Mouse (Mus musculus) myocyte (in vitro differentiated cells): ENCODE data around the gene Psap. TPM values are rescaled to one million over a fixed set of nuclear protein-coding genes. Genes with fewer than 3 reads are reported as not detected.

ENCODE experiments used
- H3K27me3 ChIP-seq: one replicate; pipeline ENCODE4 v1.6.1; 2011; ENCODE audit not compliant: control insufficient read depth, insufficient read depth, insufficient read length
- H3K36me3 ChIP-seq: one replicate; pipeline ENCODE4 v1.6.1; 2011; ENCODE audit not compliant: control insufficient read depth, insufficient read depth
- H3K4me2 ChIP-seq: one replicate; pipeline ENCODE4 v1.6.1; 2011; ENCODE audit warnings: low read depth, control low read depth
- H3K4me3 ChIP-seq: one replicate; pipeline ENCODE4 v1.5.1; 2011; ENCODE audit warnings: mild to moderate bottlenecking, control low read depth, moderate library complexity
- H3K79me2 ChIP-seq: one replicate; pipeline ENCODE4 v1.6.1; 2011; ENCODE audit not compliant: control insufficient read depth, insufficient read depth
- H3ac ChIP-seq: one replicate; pipeline ENCODE4 v1.6.1; 2011; ENCODE audit not compliant: control insufficient read depth, insufficient read length
- CEBPB ChIP-seq: IDR thresholded peaks from 2 replicates; pipeline ENCODE4 v1.6.1; 2011; ENCODE audit warnings: mild to moderate bottlenecking, moderate library complexity; ENCODE audit not compliant: poor library complexity, insufficient read depth, severe bottlenecking
- E2F4 ChIP-seq: IDR thresholded peaks from one replicate; pipeline ENCODE4 v1.6.1; 2011; ENCODE audit warnings: mild to moderate bottlenecking, control low read depth, moderate library complexity; ENCODE audit not compliant: insufficient read depth
- MAX ChIP-seq: IDR thresholded peaks from one replicate; pipeline ENCODE4 v1.6.1; 2011; ENCODE audit warnings: low read depth, mild to moderate bottlenecking, control low read depth
- MYOD1 ChIP-seq, 3 experiments: IDR thresholded peaks; one replicate each; pipeline ENCODE4 v1.6.1; 2011; ENCODE audit warnings: control low read depth in 2 of 3, low read depth in 2 of 3, mild to moderate bottlenecking in 2 of 3, moderate library complexity in 1 of 3; ENCODE audit not compliant: insufficient read length in 2 of 3, control insufficient read depth in 1 of 3
- MYOG ChIP-seq, 3 experiments: IDR thresholded peaks; one replicate each; pipeline ENCODE4 v1.6.1; 2011; ENCODE audit warnings: control low read depth in 2 of 3, low read depth in 2 of 3, mild to moderate bottlenecking in 2 of 3; ENCODE audit not compliant: insufficient read length in 2 of 3, control insufficient read depth in 1 of 3, insufficient read depth in 1 of 3
- POLR2A ChIP-seq: IDR thresholded peaks from one replicate; pipeline ENCODE4 v1.6.1; 2011; ENCODE audit warnings: low read depth, mild to moderate bottlenecking, control low read depth, moderate library complexity; ENCODE audit not compliant: insufficient read length
- POLR2AphosphoS2 ChIP-seq: IDR thresholded peaks from one replicate; pipeline ENCODE4 v1.6.1; 2011; ENCODE audit warnings: low read depth, control low read depth; ENCODE audit not compliant: insufficient read length
- REST ChIP-seq: IDR thresholded peaks from one replicate; pipeline ENCODE4 v1.6.1; 2011; ENCODE audit warnings: mild to moderate bottlenecking, control low read depth, moderate library complexity; ENCODE audit not compliant: insufficient read depth, insufficient read length
- SRF ChIP-seq: IDR thresholded peaks from one replicate; pipeline ENCODE4 v1.6.1; 2011; ENCODE audit warnings: low read depth; ENCODE audit not compliant: control insufficient read depth, insufficient read length
- TCF12 ChIP-seq: IDR thresholded peaks from one replicate; pipeline ENCODE4 v1.6.1; 2011; ENCODE audit warnings: mild to moderate bottlenecking, control low read depth; ENCODE audit not compliant: poor library complexity, insufficient read depth, severe bottlenecking
- TCF3 ChIP-seq: IDR thresholded peaks from one replicate; pipeline ENCODE4 v1.6.1; 2011; ENCODE audit warnings: low read depth, control low read depth; ENCODE audit not compliant: insufficient read length
- USF1 ChIP-seq: IDR thresholded peaks from one replicate; pipeline ENCODE4 v1.6.1; 2011; ENCODE audit warnings: low read depth, mild to moderate bottlenecking, control low read depth, moderate library complexity
- polyA plus RNA-seq: library from polyadenylated mRNA; unstranded; fragments of >200 nt; fragmentation: generic; extraction: Trizol; gene quantifications from one replicate; pipeline ENCODE4 v1.2.1, GENCODE M21; 2012; ENCODE audit warnings: missing spikeins

Psap gene
- polyA plus RNA-seq, 1 experiment = 729 TPM

DNA sequence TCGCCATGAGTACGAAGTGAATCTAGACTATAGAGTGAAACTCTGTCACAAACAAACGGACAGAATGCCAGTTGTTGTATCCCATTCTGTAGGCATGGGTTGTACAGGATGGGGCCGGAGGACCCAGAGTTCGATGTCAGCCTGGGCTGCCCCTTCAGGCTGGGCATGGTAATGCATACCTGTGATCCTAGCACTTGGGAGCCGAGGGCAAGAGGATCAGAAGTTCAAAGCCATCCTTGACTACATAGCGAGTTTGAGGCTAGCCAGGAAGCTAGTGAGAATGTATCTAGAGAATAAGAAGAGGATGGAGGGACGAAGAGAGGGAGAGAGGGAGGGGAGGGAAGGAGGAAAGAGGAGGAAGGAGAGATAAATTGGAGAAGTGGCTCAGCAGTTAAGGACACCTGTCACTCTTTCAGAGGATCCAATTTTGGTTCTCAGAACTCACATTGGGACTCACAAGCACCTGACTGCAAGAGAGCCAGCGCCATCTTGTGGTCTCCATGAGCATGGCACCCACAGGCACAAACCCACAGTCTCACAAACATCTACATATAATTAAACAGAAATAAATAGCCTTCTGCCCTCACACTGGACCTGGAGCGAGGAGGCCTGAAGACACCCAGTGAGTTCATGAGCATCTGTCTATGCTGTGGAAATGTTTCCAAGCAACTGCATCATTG is 39.8 kb upstream of the Psap start:
- Histone ChIP-seq H3K79me2 (no peaks in the 10 kb centered on the region), H3K36me3 (no peaks in the 10 kb centered on the region), H3K4me3 (no peak overlapping the region), H3ac (no peak overlapping the region), H3K4me2 (no peak overlapping the region), H3K27me3 (no peaks in the 10 kb centered on the region)
- TF ChIP-seq USF1 (no peak), E2F4 (no peak), POLR2A (no peak), TCF3 (no peak), TCF12 (no peak), SRF (no peak), MYOD1 (IDR thresholded peaks at IDR 0.05; ENCODE audit: control insufficient read depth in 1 of 3, insufficient read length in 2 of 3, low read depth in 2 of 3) (no peak), POLR2AphosphoS2 (no peak), MYOG (IDR thresholded peaks at IDR 0.05; ENCODE audit: control insufficient read depth in 1 of 3, insufficient read depth in 1 of 3, insufficient read length in 2 of 3, low read depth in 2 of 3) (no peak), REST (no peak), MAX (no peak), CEBPB (no peak)

DNA sequence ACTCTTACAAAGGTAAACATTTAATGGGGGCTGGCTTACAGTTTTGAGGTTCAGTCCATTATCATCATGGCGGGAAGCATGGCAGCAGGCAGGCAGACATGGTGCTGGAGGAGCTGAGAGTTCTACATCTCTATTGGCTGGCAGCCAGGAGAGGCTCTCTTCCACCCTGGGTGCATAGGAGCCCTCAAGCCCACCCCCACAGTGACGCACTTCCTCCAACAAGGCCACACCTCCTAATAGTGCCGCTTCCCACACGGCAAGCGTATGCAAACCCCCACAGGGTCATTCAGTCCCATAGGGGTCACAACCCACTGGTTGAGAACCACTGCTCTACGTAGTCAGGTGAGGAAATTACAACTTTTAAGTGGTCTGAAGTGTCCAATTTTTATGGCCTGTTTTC is 37.0 kb upstream of the Psap start:
- H3K27me3 ChIP-seq = no peaks in the 10 kb centered on the region
- TF ChIP-seq REST (no peak), USF1 (no peak), E2F4 (no peak), POLR2AphosphoS2 (no peak), MYOD1 (IDR thresholded peaks at IDR 0.05; ENCODE audit: control insufficient read depth in 1 of 3, insufficient read length in 2 of 3, low read depth in 2 of 3) (no peak), SRF (no peak)
- no peak overlapping the region for H3ac ChIP-seq

DNA sequence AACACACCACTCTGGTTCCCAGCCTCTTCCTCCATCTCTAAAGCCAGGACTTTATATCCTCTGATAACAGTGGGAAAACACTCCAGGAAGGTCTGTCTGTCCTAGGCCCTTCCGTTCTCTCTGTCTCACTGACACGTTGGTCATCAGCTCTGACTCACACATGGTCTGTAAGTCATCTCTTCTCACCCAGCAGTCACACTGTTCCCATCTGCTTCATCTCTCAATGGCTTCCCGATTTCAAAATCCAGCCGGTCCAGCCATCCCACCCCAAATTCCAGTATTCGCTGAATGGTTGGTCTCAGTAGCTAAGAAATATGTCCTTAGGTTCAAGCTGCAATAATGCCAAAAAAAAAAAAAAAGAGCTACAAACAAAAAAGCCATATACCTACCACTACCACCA is 33.5 kb upstream of the Psap start:
- H3K27me3 ChIP-seq = no peaks in the 10 kb centered on the region
- TF ChIP-seq MAX (no peak), REST (no peak), CEBPB (no peak)
- no peak overlapping the region for H3K4me3 ChIP-seq
- no peak overlapping the region for H3K4me2 ChIP-seq
- H3K79me2 ChIP-seq = no peaks in the 10 kb centered on the region
- no peaks in the 10 kb centered on the region for H3K36me3 ChIP-seq
- no peak overlapping the region for H3ac ChIP-seq

More for the DNA sequence above, 37.0 kb upstream of the Psap start:
- no peaks in the 10 kb centered on the region for H3K79me2 ChIP-seq
- H3K4me3 ChIP-seq = no peak overlapping the region
- no peaks in the 10 kb centered on the region for H3K36me3 ChIP-seq
- H3K4me2 ChIP-seq = no peak overlapping the region

DNA sequence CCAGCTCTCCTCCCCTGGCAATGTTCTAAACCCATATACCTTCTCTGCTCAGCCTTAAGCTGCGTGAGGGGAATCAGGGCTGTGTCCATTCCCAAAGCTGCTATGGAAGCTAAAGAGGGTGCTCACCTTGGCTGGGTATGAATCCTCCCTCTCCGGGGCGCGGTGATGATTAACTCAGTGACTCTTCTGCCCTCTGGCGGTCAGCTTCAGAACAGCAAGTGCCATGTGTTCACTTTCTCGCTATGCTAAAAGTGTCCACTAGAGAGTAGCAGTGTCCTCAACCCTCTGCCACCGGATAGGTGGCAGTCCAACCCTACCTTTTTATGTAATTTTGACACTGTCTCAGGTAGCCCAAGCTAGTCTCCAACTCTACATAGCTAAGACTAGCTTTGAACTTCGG is 32.4 kb upstream of the Psap start:
- no peak for TF ChIP-seq MAX
- no peak for TF ChIP-seq E2F4
- TF ChIP-seq USF1 = no peak
- no peak for TF ChIP-seq CEBPB
- no peak for TF ChIP-seq REST
- no peak for TF ChIP-seq MYOG (IDR thresholded peaks at IDR 0.05; ENCODE audit: control insufficient read depth in 1 of 3, insufficient read depth in 1 of 3, insufficient read length in 2 of 3, low read depth in 2 of 3)
- no peak for TF ChIP-seq POLR2AphosphoS2
- TF ChIP-seq POLR2A = no peak
- no peak for TF ChIP-seq MYOD1 (IDR thresholded peaks at IDR 0.05; ENCODE audit: control insufficient read depth in 1 of 3, insufficient read length in 2 of 3, low read depth in 2 of 3)
- no peak for TF ChIP-seq TCF3
- TF ChIP-seq TCF12 = no peak
- TF ChIP-seq SRF = no peak
- H3ac ChIP-seq = no peak overlapping the region
- H3K27me3 ChIP-seq = no peaks in the 10 kb centered on the region
- no peaks in the 10 kb centered on the region for H3K79me2 ChIP-seq
- H3K4me3 ChIP-seq = no peak overlapping the region
- H3K4me2 ChIP-seq = peak overlapping the region; percentile 36
- no peaks in the 10 kb centered on the region for H3K36me3 ChIP-seq

DNA sequence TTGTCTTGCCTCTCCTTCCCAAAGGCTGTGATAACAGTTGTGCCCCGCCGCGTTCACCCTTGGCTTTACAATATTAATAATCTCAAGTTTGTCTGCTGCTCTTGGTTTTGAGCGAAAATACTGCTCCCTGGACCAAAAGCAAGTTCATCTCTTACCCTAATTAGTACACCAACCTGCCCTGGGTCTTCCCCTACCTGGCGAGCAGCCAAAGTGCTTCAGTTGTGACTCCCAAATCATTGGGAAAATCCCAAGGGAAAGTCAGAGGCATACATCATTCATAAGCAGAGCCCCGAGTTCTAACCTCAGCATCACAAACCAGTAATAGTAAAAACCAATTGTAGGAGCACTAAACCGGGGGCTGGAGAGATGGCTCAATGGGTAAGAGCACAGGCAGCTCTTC is 31.8 kb upstream of the Psap start:
- no peak for TF ChIP-seq SRF
- no peak for TF ChIP-seq POLR2AphosphoS2
- TF ChIP-seq TCF12 = no peak
- no peak for TF ChIP-seq E2F4
- TF ChIP-seq USF1 = no peak
- TF ChIP-seq POLR2A = no peak
- no peak for TF ChIP-seq MYOG (IDR thresholded peaks at IDR 0.05; ENCODE audit: control insufficient read depth in 1 of 3, insufficient read depth in 1 of 3, insufficient read length in 2 of 3, low read depth in 2 of 3)
- no peak for TF ChIP-seq REST
- no peaks in the 10 kb centered on the region for H3K36me3 ChIP-seq
- no peak overlapping the region for H3K4me3 ChIP-seq
- no peak overlapping the region for H3ac ChIP-seq
- no peaks in the 10 kb centered on the region for H3K79me2 ChIP-seq
- H3K4me2 ChIP-seq = no peak overlapping the region
- no peaks in the 10 kb centered on the region for H3K27me3 ChIP-seq
